In genomic region chr19:34662067-34662507, GRCm38 (mm10) we compare ENCODE assay signal across 1 mouse cellular context.
TF ChIP-seq lines count a peak whose summit lies in the region.

No protein-coding gene starts in this region.

TF ChIP-seq in MEL, 35 proteins besides CTCF, POLR2A, EP300 and RAD21 (continued from another document):
- TF ChIP-seq MXI1 (IDR thresholded peaks at IDR 0.05; ENCODE audit: low read depth, low read length): 0 out of 2 replicates have a peak, but pooled peaks have one; percentile 11
- no peak for TF ChIP-seq POLR2AphosphoS5 (IDR thresholded peaks at IDR 0.05; ENCODE audit: borderline replicate concordance, low read depth, low read length)
